Mouse (Mus musculus) E14TG2a.4 (cell line): ENCODE data around the gene Def8.
"Not testable (repeated sequence)": the region's sequence is repeated elsewhere in the genome, so short reads cannot be mapped to it uniquely, and the experiment has no call there.

Source experiments
- CTCF ChIP-seq: conservative IDR thresholded peaks from 2 replicates; pipeline ENCODE4 v1.5.1; 2014; ENCODE audit warnings: low read length
- NANOG ChIP-seq: IDR thresholded peaks from 2 replicates; pipeline ENCODE4 v1.6.1; 2014; ENCODE audit warnings: borderline replicate concordance, low read length, mixed read lengths
- POU5F1 ChIP-seq: IDR thresholded peaks from 2 replicates; pipeline ENCODE4 v1.6.1; 2014; ENCODE audit warnings: low read length, borderline replicate concordance

DNA sequence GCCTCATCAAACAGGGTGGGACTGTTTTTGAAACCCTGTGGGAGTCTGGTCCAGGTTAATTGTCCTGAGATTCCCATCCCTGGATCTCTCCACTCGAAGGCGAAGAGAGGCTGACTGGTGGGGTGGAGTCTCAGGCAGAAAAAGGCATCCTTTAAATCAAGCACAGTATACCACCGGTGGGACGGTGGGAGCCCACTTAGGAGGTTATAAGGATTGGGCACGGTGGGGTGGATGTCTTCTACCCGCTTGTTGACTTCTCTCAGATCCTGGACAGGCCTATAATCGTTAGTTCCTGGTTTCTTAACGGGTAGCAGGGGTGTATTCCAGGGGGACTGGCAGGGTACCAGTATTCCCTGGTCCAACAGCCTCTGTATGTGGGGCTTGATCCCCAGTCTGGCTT is 7.6 kb downstream of the Def8 start:
- not testable (repeated sequence) for TF ChIP-seq CTCF, POU5F1, NANOG
